Mouse (Mus musculus): ENCODE results near the gene Gm9964. TPM values are rescaled to one million over a fixed set of nuclear protein-coding genes. Genes with fewer than 3 reads are reported as not detected.

The Gm9964 gene
- polyA plus RNA-seq, 1 experiment, result not detected

DNA sequence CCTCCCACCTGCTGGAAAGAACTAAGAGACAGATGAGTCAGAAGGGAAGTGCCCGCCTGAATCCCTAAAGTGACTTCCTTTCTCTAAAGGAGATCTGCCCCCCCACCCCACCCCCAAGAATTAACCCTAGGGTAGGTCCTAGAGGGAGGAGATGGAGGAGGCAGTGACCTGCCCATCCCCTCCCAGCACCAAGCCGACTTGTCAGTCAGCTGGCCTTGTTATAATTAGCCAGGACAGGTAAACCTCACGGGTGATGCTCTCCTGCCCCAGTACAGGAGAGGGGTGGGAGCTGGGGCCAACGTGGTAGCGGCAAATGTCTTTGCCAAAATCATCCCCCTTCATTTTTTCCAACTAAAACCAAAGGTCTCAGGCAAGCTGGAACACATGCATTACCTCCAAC lies 5.1 kb downstream of the Gm9964 start:
- whole genome bisulfite sequencing, result 65% methylated on average over 5 of the region's 5 CpGs
- DNase-seq, result no peak
- Histone ChIP-seq H3K36me3 (ENCODE audit: control insufficient read depth, insufficient read depth, low read length) (no peaks in the 10 kb centered on the region), H3K4me3 (ENCODE audit: control insufficient read depth, insufficient read depth, low read length) (no peak overlapping the region), H3K4me1 (replicated peaks; ENCODE audit: control insufficient read depth, insufficient read depth, low read length) (peaks cover 6% of the 10 kb centered on the region), H3K27ac (ENCODE audit: control insufficient read depth, insufficient read depth, low read length) (no peak overlapping the region), H3K27me3 (ENCODE audit: control insufficient read depth, insufficient read depth, low read length) (no peaks in the 10 kb centered on the region)
- TF ChIP-seq POLR2A (IDR thresholded peaks at IDR 0.05; ENCODE audit: control insufficient read depth, extremely low read depth, insufficient read depth, low read length, poor library complexity) (no peak), CTCF (IDR thresholded peaks at IDR 0.05; ENCODE audit: borderline replicate concordance, control insufficient read depth, extremely low read depth, insufficient read depth, low read length, poor library complexity) (no peak)

DNA sequence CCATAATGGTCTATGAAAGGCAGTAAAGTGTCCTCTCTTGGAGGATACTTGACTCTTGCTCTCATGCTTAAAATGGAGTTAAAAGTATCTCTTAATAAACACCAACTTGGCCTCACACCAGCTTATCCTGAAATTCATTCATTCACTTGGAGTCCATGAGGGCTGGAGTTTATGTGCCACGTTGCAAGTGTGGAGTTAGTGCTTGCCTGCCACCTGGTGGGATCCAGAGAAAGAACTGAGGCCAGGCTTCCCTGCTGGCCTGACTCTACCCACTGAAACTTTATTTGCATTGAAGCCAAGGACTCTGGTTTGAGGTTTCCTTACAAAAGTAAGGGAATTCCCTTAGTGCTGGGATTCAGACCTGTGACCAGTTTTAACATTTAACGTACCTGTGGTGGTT lies 6.2 kb downstream of the Gm9964 start:
- H3K27ac ChIP-seq (ENCODE audit: control insufficient read depth, insufficient read depth, low read length), result no peak overlapping the region
- no peak overlapping the region for H3K4me3 ChIP-seq (ENCODE audit: control insufficient read depth, insufficient read depth, low read length)
- H3K27me3 ChIP-seq (ENCODE audit: control insufficient read depth, insufficient read depth, low read length), result no peaks in the 10 kb centered on the region
- 66% methylated on average over 2 of the region's 2 CpGs for WGBS
- no peak for DNase-seq
- no peaks in the 10 kb centered on the region for H3K36me3 ChIP-seq (ENCODE audit: control insufficient read depth, insufficient read depth, low read length)
- peaks cover 9% of the 10 kb centered on the region for H3K4me1 ChIP-seq (replicated peaks; ENCODE audit: control insufficient read depth, insufficient read depth, low read length)
- TF ChIP-seq POLR2A (IDR thresholded peaks at IDR 0.05; ENCODE audit: control insufficient read depth, extremely low read depth, insufficient read depth, low read length, poor library complexity) (no peak), CTCF (IDR thresholded peaks at IDR 0.05; ENCODE audit: borderline replicate concordance, control insufficient read depth, extremely low read depth, insufficient read depth, low read length, poor library complexity) (no peak)

DNA sequence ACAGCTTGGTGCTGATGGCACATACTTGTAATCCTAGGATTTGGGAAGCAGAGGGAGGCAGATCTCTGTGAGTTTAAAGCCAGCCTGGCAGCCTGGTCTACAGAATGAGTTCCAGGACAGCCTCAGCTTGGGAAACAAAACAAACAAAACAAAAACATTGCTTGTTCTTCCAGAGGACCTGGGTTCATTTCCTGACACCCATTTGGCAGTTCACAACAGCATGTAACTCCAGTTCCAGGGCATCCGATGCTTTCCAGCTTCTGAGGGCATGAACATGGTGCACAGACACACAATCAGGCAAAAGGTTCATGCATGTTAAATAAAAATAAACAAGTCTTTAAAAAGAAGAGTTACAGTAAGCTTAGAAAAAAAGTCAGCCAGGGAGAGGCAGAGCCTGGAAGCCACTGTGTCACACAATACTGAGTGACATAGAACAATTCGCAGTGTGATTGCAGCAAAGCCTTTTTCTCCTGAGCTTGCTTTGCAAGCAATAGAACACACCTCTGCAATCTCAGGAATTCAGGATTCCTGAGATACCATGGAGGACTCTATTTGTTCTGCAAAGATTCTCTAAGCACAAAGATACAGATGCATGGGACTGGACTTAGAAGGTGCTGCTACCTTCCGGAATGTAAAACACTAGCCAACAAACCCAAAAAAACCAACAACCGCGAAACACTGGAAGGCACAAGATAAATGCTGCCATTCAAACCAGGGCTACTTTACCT lies 7.6 kb downstream of the Gm9964 start:
- no peaks in the 10 kb centered on the region for H3K36me3 ChIP-seq (ENCODE audit: control insufficient read depth, insufficient read depth, low read length)
- no peak overlapping the region for H3K27ac ChIP-seq (ENCODE audit: control insufficient read depth, insufficient read depth, low read length)
- no peak for DNase-seq
- no peak for TF ChIP-seq CTCF (IDR thresholded peaks at IDR 0.05; ENCODE audit: borderline replicate concordance, control insufficient read depth, extremely low read depth, insufficient read depth, low read length, poor library complexity)
- H3K27me3 ChIP-seq (ENCODE audit: control insufficient read depth, insufficient read depth, low read length), result no peaks in the 10 kb centered on the region
- H3K4me3 ChIP-seq (ENCODE audit: control insufficient read depth, insufficient read depth, low read length), result no peak overlapping the region
- peaks cover 9% of the 10 kb centered on the region for H3K4me1 ChIP-seq (replicated peaks; ENCODE audit: control insufficient read depth, insufficient read depth, low read length)
- WGBS, result 97% methylated on average over 5 of the region's 5 CpGs

DNA sequence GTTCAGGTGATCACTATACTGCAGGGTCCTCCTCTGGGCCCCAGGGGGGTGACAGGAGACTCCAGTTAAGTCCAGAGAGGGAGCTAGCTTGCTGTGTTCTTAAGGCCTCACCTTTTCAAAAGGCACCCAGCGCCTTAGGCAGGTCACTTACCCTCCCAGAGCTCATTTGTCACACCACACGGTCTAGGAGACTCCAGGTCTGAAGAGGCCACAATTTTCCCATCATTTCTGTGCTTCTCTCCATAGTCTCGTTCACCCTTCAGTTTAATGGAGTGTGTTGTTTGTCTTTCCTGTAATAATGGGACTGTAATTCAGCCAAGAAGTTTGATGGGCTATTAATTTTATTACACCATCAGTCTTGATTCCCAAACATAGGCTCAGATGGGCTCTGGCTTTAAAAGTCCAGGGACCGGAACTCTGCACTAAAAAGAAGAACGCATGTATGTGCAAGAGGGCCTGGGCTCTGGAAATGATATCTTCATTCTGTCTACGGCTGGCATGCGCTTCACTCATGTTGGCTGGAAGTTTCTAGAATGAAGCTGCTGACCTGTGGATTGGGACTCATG lies 8.3 kb downstream of the Gm9964 start:
- 94% methylated on average over 7 of the region's 7 CpGs for WGBS
- no peak for DNase-seq
- H3K36me3 ChIP-seq (ENCODE audit: control insufficient read depth, insufficient read depth, low read length), result no peaks in the 10 kb centered on the region
- no peak overlapping the region for H3K27ac ChIP-seq (ENCODE audit: control insufficient read depth, insufficient read depth, low read length)
- no peaks in the 10 kb centered on the region for H3K27me3 ChIP-seq (ENCODE audit: control insufficient read depth, insufficient read depth, low read length)
- no peak overlapping the region for H3K4me3 ChIP-seq (ENCODE audit: control insufficient read depth, insufficient read depth, low read length)
- peaks cover 9% of the 10 kb centered on the region for H3K4me1 ChIP-seq (replicated peaks; ENCODE audit: control insufficient read depth, insufficient read depth, low read length)
- TF ChIP-seq CTCF (IDR thresholded peaks at IDR 0.05; ENCODE audit: borderline replicate concordance, control insufficient read depth, extremely low read depth, insufficient read depth, low read length, poor library complexity), result no peak
- no peak for TF ChIP-seq POLR2A (IDR thresholded peaks at IDR 0.05; ENCODE audit: control insufficient read depth, extremely low read depth, insufficient read depth, low read length, poor library complexity)

DNA sequence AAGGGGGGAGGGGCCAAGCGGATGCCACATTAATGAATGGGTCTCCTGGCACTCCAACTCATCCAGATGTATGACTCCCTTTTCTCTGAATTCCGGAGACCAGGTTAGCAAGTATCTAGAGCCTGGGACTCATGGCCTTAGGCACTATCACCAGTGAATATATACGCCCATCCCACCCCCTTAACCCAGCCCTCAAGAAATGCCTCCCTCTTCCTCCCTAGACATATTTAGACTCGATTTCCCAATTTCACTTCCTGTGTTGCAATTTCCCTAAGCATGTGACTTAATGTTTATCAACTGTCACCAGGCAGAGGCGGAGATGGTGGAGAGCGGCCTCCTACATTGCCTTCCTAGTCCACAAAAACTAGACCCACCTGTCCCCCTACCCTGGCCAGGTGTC lies 9.3 kb downstream of the Gm9964 start:
- H3K27ac ChIP-seq (ENCODE audit: control insufficient read depth, insufficient read depth, low read length), result no peak overlapping the region
- H3K27me3 ChIP-seq (ENCODE audit: control insufficient read depth, insufficient read depth, low read length), result no peaks in the 10 kb centered on the region
- no peak overlapping the region for H3K4me3 ChIP-seq (ENCODE audit: control insufficient read depth, insufficient read depth, low read length)
- 62% methylated on average over 6 of the region's 6 CpGs for WGBS
- TF ChIP-seq CTCF (IDR thresholded peaks at IDR 0.05; ENCODE audit: borderline replicate concordance, control insufficient read depth, extremely low read depth, insufficient read depth, low read length, poor library complexity) (no peak), POLR2A (IDR thresholded peaks at IDR 0.05; ENCODE audit: control insufficient read depth, extremely low read depth, insufficient read depth, low read length, poor library complexity) (no peak)
- H3K4me1 ChIP-seq (replicated peaks; ENCODE audit: control insufficient read depth, insufficient read depth, low read length), result peaks cover 9% of the 10 kb centered on the region
- DNase-seq, result no peak
- H3K36me3 ChIP-seq (ENCODE audit: control insufficient read depth, insufficient read depth, low read length), result no peaks in the 10 kb centered on the region

DNA sequence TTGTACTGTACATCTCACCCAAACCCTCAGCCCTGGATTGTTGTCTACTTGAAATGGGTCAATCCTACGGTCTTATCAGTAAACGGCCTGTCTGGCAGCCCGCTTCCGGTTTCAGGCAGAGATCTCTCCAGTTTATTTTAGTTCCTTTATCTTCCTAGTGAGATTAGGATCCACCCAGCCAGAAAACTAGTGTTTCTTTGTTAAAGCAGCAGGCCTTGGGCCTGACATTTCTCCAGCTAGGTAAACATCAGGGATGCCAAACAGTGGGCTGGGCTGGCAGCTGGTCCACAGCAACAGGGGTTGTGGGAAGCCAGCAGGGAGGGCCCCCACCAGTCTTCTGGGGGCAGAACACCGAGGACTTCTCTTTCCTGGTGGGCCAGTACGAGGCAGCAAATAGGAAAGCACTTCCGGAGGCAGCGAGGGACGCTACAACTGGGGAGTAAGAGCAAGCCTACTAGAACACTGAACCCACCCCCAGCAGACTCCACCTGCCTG lies 10.4 kb downstream of the Gm9964 start:
- Histone ChIP-seq H3K27ac (ENCODE audit: control insufficient read depth, insufficient read depth, low read length) (no peak overlapping the region), H3K27me3 (ENCODE audit: control insufficient read depth, insufficient read depth, low read length) (no peaks in the 10 kb centered on the region), H3K4me3 (ENCODE audit: control insufficient read depth, insufficient read depth, low read length) (no peak overlapping the region), H3K4me1 (replicated peaks; ENCODE audit: control insufficient read depth, insufficient read depth, low read length) (peaks cover 9% of the 10 kb centered on the region), H3K36me3 (ENCODE audit: control insufficient read depth, insufficient read depth, low read length) (no peaks in the 10 kb centered on the region)
- DNase-seq, result no peak
- 63% methylated on average over 9 of the region's 9 CpGs for WGBS
- no peak for TF ChIP-seq CTCF (IDR thresholded peaks at IDR 0.05; ENCODE audit: borderline replicate concordance, control insufficient read depth, extremely low read depth, insufficient read depth, low read length, poor library complexity)
- no peak for TF ChIP-seq POLR2A (IDR thresholded peaks at IDR 0.05; ENCODE audit: control insufficient read depth, extremely low read depth, insufficient read depth, low read length, poor library complexity)

All from thymus, adult 2 months (tissue).